Mouse (Mus musculus) embryonic facial prominence, embryonic 11.5 days (tissue): ENCODE results near the gene Cstb. TPM values are rescaled to one million over a fixed set of nuclear protein-coding genes. Genes with fewer than 3 reads are reported as not detected.

Source experiments
- ATAC-seq: fragments of 200-750 bp; cut with Nextera tagmentation; replicated peaks from 2 replicates; pipeline ENCODE4 v1.8.0; 2017; ENCODE audit warnings: low read depth; ENCODE audit not compliant: insufficient number of reproducible peaks, low FRiP score, low TSS enrichment
- DNase-seq: peaks from one replicate; pipeline ENCODE4 v3.0.0-alpha.2; 2015; ENCODE audit warnings: low spot score
- H3K27ac ChIP-seq: fragments of 300-500 bp; sonication (generic); replicated peaks from 2 replicates; pipeline ENCODE4 v1.5.1; 2014; ENCODE audit warnings: mild to moderate bottlenecking, low read depth, low read length, control low read depth
- H3K27me3 ChIP-seq: fragments of 300-500 bp; sonication (generic); 2 replicates; pipeline ENCODE4 v1.6.1; 2014; ENCODE audit warnings: mild to moderate bottlenecking, low read length, moderate library complexity, mixed read lengths; ENCODE audit not compliant: control insufficient read depth, insufficient read depth
- H3K36me3 ChIP-seq: fragments of 300-500 bp; sonication (generic); replicated peaks from 2 replicates; pipeline ENCODE4 v1.6.1; 2014; ENCODE audit warnings: low read depth, mild to moderate bottlenecking, low read length, moderate library complexity, mixed read lengths; ENCODE audit not compliant: control insufficient read depth, insufficient read depth
- H3K4me1 ChIP-seq: fragments of 300-500 bp; sonication (generic); 2 replicates; pipeline ENCODE4 v1.6.1; 2014; ENCODE audit warnings: low read length, mixed read lengths; ENCODE audit not compliant: control insufficient read depth, insufficient read depth
- H3K4me2 ChIP-seq: fragments of 300-500 bp; sonication (generic); 2 replicates; pipeline ENCODE4 v1.6.1; 2014; ENCODE audit warnings: low read depth, mild to moderate bottlenecking, control low read depth, low read length, moderate library complexity
- H3K4me3 ChIP-seq: fragments of 300-500 bp; sonication (generic); 2 replicates; pipeline ENCODE4 v1.5.1; 2014; ENCODE audit warnings: low read depth, low read length, control low read depth
- H3K9ac ChIP-seq: fragments of 300-500 bp; sonication (generic); replicated peaks from 2 replicates; pipeline ENCODE4 v1.6.1; 2014; ENCODE audit warnings: mild to moderate bottlenecking, control low read depth, low read length
- H3K9me3 ChIP-seq: fragments of 300-500 bp; sonication (generic); replicated peaks from 2 replicates; pipeline ENCODE4 v1.6.1; 2016; ENCODE audit warnings: mild to moderate bottlenecking, low read length, inconsistent platforms, mixed read lengths; ENCODE audit not compliant: control insufficient read depth
- WGBS: fragments of 180-500 bp; shearing (Covaris S2); extraction: QIAGEN DNeasy Blood & Tissue Kit; methylation state at CpG from one replicate; pipeline ENCODE4 v1.1.7; 2014; 5-methylcytosine and 5-hydroxymethylcytosine counted together
- polyA plus RNA-seq: library from polyadenylated mRNA; unstranded; fragments of >200 nt; fragmentation: Nextera tagmentation; extraction: Ambion mirVana; gene quantifications from 2 replicates; pipeline ENCODE4 v1.2.1, GENCODE M21; 2014

The Cstb gene
- polyA plus RNA-seq, 1 experiment from 2014 or later: 177 TPM

DNA sequence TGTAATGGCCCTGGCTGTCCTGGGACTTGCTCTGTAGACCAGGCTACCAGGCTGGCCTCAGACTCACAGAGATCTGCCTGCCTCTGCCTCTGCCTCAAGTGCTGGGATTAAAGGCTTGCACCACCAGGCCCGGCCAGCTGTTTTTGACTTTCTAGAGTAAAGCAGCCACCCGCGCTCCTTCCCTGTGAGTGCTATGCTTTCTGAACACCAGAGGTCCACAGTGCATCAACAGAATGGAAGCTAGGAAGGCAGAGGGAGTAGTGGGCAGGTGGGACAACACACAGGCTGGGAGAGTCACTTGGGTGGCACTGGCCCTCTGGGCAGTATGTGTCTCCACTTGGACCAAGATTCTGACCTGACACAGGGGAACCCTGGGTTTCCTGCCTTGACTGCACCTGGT is 30.1 kb upstream of the Cstb start:
- Histone ChIP-seq H3K4me3 (no peak overlapping the region), H3K27me3 (peaks cover 14% of the 10 kb centered on the region), H3K36me3 (no peaks in the 10 kb centered on the region; the same call in 1 of the 2 replicates), H3K4me2 (no peak overlapping the region), H3K9me3 (no peaks in the 10 kb centered on the region), H3K27ac (no peak overlapping the region), H3K4me1 (no peaks in the 10 kb centered on the region), H3K9ac (no peak overlapping the region)
- WGBS: 78% methylated on average over 3 of the region's 3 CpGs
- ATAC-seq (no peak), DNase-seq (no peak)

GRCm38 (mm10) chr10:78395819-78396624 is 29.4 kb upstream of the Cstb start:
- Histone ChIP-seq H3K36me3 (no peaks in the 10 kb centered on the region; the same call in 1 of the 2 replicates), H3K27ac (no peak overlapping the region), H3K4me3 (no peak overlapping the region), H3K4me2 (no peak overlapping the region), H3K9ac (no peak overlapping the region), H3K9me3 (no peaks in the 10 kb centered on the region), H3K27me3 (peaks cover 9% of the 10 kb centered on the region), H3K4me1 (no peaks in the 10 kb centered on the region)
- WGBS: 4% methylated on average over 17 of the region's 17 CpGs
- DNase-seq: peak; percentile 100
- ATAC-seq: peak; percentile 60

DNA sequence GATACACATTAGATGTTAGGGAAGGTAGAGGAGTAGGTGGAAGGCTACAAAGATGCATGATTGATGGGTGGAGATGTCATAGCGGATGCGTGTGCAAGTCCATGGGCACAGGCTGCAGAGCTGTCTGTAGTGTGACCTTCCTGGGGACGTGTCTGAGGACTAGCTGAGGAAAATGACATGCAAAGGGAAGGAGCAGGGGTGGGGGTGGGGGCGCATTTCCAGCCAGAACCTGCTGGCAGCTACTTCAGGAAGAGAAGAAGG is 28.9 kb upstream of the Cstb start:
- H3K4me2 ChIP-seq: no peak overlapping the region
- no peak overlapping the region for H3K9ac ChIP-seq
- DNase-seq: no peak
- no peaks in the 10 kb centered on the region for H3K4me1 ChIP-seq
- no peak overlapping the region for H3K4me3 ChIP-seq
- 62% methylated on average over 4 of the region's 4 CpGs for WGBS
- H3K27me3 ChIP-seq: peaks cover 5% of the 10 kb centered on the region
- H3K27ac ChIP-seq: no peak overlapping the region
- no peak; the same call in 1 of the 2 replicates for ATAC-seq
- H3K36me3 ChIP-seq: no peaks in the 10 kb centered on the region; the same call in 1 of the 2 replicates
- no peaks in the 10 kb centered on the region for H3K9me3 ChIP-seq

- no peak overlapping the region for H3K27ac ChIP-seq
- no peak overlapping the region for H3K4me2 ChIP-seq
- H3K9ac ChIP-seq: no peak overlapping the region
- 43% methylated on average over 17 of the region's 17 CpGs for WGBS
- ATAC-seq (no peak), DNase-seq (peak; percentile 50)
- H3K9me3 ChIP-seq: no peaks in the 10 kb centered on the region
- H3K36me3 ChIP-seq: peaks cover 13% of the 10 kb centered on the region
- no peaks in the 10 kb centered on the region for H3K4me1 ChIP-seq
- H3K27me3 ChIP-seq: no peaks in the 10 kb centered on the region
- H3K4me3 ChIP-seq: no peak overlapping the region
These were observed 26.3 kb upstream of the Cstb start for GRCm38 (mm10) chr10:78399090-78399657.

DNA sequence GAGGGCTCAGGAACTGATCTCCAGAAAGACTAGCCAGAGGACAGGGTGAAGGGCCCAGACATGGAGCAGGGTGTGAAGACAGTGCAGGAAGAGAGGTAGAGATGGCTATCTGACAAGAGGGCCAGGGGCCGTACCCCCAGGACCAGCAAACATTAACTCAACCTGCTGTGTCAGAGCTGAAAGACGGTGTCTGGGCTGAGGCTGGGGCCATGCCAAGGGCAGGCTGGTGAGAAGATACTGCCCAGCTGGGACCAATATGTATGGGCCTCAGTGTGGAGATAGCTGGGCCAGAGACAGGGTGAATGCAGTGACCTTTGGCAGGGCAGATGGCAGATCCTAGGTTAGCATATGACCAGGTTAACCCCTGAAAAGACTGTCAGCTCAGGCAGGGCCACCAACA is 24.3 kb upstream of the Cstb start:
- WGBS: 91% methylated on average over 2 of the region's 2 CpGs
- peaks cover 18% of the 10 kb centered on the region for H3K36me3 ChIP-seq

DNA sequence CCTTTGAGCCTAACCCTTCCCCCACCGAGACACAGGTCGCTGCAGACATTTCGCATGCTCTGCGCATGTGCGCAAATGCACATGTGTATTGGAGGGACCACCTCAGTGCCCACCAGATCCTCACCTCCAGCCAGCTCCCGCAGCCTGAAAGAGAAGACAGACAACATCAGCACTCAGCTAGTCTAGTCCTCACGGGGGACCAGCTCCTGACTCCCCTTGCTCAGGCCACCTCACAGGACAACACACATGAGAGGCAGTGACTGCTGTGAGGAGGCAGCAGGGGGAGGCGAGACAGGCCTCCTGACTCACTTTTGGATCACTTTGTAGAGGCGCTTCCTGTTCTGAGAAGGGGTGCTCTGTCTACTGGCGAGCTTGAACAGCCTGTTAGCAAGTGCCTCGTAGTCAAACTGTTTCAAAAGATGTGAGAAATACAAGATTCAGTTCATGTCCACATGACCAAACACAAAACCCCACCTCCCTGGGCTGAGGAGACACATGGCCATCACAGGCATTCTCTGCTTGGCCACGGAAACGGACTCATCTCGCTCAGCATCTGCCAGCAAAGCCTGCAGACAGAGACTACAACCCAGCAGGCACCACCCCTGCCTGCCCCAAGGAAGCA is 23.1 kb upstream of the Cstb start:
- no peaks in the 10 kb centered on the region for H3K9me3 ChIP-seq
- ATAC-seq (no peak), DNase-seq (no peak)
- H3K9ac ChIP-seq: no peak overlapping the region
- H3K4me2 ChIP-seq: no peak overlapping the region
- no peak overlapping the region for H3K4me3 ChIP-seq
- 91% methylated on average over 14 of the region's 14 CpGs for WGBS
- peaks cover 21% of the 10 kb centered on the region for H3K36me3 ChIP-seq
- no peak overlapping the region for H3K27ac ChIP-seq
- H3K27me3 ChIP-seq: no peaks in the 10 kb centered on the region
- H3K4me1 ChIP-seq: no peaks in the 10 kb centered on the region

More for the DNA sequence above, 24.3 kb upstream of the Cstb start:
- Histone ChIP-seq H3K9ac (no peak overlapping the region), H3K4me1 (no peaks in the 10 kb centered on the region), H3K4me2 (no peak overlapping the region), H3K27me3 (no peaks in the 10 kb centered on the region), H3K4me3 (no peak overlapping the region), H3K9me3 (no peaks in the 10 kb centered on the region), H3K27ac (no peak overlapping the region)
- ATAC-seq: no peak
- no peak for DNase-seq

DNA sequence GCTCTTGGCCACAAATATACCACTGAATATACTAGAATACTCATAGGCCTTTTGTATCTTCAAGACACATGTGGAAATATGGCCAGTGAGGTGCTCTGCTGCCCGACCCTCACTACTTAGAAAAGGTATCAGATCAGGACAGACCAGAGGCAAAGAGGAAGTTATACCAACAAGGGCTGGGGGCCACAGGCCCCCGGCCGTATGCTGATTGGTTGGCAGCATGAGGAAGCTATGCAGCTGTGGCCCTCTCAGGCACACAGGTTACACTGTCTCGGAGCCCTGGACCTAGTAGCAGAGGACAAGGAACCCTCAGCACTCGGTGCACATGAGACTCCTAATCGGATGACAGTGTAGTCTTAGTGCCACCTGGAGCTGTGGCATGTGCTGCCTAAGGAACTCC is 19.3 kb upstream of the Cstb start:
- no peak overlapping the region for H3K4me2 ChIP-seq
- peaks cover 34% of the 10 kb centered on the region for H3K36me3 ChIP-seq
- H3K27ac ChIP-seq: no peak overlapping the region
- 94% methylated on average over 6 of the region's 6 CpGs for WGBS
- no peak for ATAC-seq
- H3K4me1 ChIP-seq: no peaks in the 10 kb centered on the region
- no peak for DNase-seq
- H3K4me3 ChIP-seq: no peak overlapping the region
- no peak overlapping the region for H3K9ac ChIP-seq
- H3K9me3 ChIP-seq: no peaks in the 10 kb centered on the region
- H3K27me3 ChIP-seq: no peaks in the 10 kb centered on the region

GRCm38 (mm10) chr10:78407132-78407531 is 18.3 kb upstream of the Cstb start:
- no peak for ATAC-seq
- Histone ChIP-seq H3K9me3 (no peaks in the 10 kb centered on the region), H3K4me2 (no peak overlapping the region), H3K27ac (no peak overlapping the region), H3K36me3 (peaks cover 34% of the 10 kb centered on the region), H3K4me1 (no peaks in the 10 kb centered on the region), H3K9ac (no peak overlapping the region), H3K4me3 (no peak overlapping the region), H3K27me3 (no peaks in the 10 kb centered on the region)
- WGBS: 91% methylated on average over 4 of the region's 4 CpGs
- DNase-seq: no peak
